Mouse (Mus musculus) naive thymus-derived CD4-positive, alpha-beta T cell, adult 2 months (primary cell): ENCODE results near the gene Zfp936.
"Not testable (repeated sequence)": the region's sequence is repeated elsewhere in the genome, so short reads cannot be mapped to it uniquely, and the experiment has no call there.

Experiments used
- DNase-seq: peaks from one replicate; pipeline ENCODE4 v3.0.0-alpha.2; 2011; ENCODE audit warnings: low read depth

The Zfp936 gene

DNA sequence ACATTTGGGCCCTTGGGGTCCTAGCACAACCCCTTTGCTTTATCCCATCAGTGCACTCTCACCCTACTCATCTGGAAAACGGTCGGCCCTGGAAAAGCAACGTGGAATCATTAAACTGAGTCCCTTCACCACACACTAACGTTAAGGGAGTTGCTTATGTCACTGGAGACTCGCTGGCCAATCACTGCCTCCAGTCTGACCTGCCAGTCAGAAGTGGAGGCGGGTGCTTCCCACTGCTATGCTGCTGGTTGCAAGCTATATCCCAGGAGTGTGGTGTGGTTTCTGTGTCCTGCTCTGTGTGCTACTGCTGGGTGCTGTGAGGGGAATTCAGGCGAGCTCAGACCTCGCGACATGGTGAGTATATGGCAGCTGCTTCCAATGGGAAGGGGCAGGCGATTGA is at the start of gene Zfp936:
Gene Zfp936 (plus strand): TSS at position 301 of the 400 bp plus-strand sequence.
- not testable (repeated sequence) for DNase-seq

DNA sequence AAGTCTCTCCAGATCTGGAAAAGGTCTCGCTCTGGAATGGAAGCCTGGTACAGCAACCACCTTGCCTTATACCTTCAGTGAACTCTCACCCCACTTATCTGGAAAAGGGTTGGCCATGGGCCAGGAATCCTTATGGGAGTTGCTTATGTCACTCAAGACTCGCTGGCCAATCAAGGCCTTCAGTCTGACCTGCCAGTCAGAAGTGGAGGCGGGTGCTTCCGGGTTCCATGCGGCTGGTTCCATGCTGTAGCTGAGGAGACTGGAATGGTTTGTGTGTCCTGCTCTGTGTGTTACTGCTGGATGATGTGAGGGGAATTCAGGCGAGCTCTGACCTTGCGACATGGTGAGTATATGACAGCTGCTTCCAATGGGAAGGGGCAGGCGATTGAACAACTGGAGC is 36.2 kb upstream of the Zfp936 start:
- no peak for DNase-seq

DNA sequence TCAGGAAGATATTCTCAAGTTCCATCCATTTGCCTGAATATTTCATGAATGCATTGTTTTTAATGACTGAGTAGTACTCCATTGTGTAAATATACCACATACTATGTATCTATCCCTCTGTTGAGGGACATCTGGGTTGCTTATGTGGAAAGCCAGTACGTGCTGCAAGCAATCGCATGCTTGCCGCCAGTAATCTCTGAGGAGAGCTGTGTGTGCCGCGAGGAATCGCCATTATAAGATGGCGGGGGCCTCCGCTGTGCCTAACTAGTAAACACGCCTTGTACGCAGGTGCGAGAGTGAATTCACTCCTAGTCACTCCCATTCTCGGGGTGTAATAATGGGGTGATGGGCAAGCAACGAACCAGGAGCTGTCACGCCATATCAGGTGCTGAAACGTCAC is 14.7 kb downstream of the Zfp936 start:
- not testable (repeated sequence) for DNase-seq

DNA sequence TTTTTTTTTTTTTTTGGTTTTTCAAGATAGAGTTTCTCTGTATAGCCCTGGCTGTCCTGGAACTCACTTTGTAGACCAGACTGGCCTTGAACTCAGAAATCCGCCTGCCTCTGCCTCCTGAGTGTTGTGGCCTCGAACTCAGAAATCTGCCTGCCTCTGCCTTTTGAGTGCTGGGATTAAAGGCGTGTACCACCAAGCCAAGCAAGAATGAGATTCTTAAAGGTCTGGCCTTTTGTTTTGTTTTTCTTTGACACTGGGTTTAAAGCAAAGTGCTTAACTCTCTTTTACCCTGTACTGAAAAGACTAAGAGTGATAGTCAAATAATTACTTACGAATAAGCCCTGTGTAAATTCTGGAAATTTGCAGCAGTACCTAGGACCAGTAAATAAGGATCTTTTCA is 50.1 kb downstream of the Zfp936 start:
- not testable (repeated sequence) for DNase-seq

DNA sequence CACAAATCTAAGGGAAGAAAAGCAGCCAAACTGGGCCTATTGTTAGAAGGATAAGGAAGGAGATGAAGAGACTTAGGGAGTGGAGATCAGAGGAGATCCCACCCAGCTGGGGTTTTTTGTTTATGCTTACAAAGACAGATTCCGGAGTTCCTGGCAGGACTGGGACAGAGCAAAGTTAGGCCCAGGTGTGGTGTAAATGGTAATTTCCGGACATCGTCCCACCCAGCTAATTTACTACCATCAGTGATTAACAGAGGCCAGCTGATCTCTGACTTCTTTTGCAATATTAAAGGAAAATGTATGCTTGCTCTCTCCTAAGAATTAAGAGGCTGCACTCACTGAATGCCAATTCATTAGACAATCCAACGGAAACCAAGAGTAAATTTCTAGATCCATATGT is 53.1 kb downstream of the Zfp936 start:
- DNase-seq = not testable (repeated sequence)

DNA sequence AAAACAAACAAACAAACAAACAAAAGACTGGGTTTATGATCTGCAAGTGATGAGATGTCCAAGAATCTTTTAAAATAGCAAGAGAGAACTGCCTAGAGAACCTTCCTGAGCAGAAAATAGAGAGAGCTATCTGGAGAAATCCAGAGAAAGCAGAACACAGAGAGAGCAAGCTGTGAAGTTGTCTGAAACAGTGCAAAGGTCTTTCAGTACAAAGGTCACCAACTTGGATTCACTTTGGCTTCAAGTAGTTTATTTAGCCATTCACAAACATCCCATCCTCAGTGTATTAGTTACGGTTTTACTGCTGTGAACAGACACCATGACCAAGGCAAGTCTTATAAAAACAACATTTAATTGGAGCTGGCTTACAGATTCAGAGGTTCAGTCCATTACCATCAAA is 53.8 kb downstream of the Zfp936 start:
- not testable (repeated sequence) for DNase-seq

DNA sequence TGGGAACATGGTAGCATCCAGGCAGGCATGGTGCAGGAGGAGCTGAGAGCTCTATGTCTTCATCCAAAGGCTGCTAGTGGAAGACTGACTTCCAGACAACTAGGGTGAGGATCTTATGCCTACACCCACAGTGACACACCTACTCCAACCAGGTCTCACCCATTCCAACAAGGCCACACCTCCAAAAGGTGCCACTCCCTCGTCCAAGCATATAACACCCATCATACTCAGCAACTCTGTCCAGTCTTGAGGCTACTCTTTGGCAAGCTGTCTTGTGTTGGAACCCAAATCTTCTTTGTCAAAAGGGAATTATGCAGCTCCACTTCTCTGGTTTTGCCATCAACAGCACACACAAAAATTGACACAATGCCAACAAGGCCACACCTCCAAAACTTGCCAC is 54.2 kb downstream of the Zfp936 start:
- DNase-seq = not testable (repeated sequence)

DNA sequence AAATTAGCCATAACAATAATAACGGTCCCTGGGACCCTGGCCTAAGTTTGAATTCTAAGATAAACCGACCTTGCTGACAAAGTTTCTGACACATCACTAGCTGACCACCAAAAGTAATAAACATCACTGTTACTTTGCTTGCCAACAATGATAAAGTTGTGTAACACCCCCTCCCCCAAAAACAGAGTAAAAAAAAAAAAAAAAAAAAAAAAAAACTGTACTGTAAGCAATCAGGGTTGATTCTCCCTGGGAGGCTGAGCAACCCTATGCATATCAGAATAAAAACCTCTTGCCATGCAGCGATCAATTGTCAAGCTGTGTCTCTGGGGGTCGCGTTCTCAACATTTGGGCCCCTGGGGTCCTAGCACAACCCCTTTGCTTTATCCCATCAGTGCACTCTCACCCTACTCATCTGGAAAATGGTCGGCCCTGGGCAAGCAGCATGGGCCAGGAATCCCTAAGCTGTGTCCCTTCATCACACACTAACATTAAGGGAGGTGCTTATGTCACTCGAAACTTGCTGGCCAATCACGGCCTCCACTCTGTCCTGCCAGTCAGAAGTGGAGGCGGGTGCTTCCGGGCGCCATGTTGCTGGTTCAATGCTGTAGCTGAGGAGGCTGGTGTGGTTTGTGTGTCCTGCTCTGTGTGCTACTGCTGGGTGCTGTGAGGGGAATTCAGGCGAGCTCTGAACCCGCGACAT is 63.1 kb downstream of the Zfp936 start:
- DNase-seq = no peak

DNA sequence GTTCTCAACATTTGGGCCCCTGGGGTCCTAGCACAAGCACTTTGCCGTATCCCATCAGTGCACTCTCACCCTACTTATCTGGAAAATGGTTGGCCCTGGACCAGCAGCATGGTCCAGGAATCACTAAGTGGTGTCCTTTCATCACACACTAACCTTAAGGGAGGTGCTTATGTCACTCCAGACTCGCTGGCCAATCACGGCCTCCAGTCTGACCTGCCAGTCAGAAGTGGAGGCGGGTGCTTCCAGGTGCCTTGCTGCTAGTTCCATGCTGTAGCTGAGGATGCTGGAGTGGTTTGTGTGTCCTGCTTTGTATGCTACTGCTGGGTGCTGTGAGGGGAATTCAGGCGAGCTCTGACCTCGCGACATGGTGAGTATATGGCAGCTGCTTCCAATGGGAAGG is 99.8 kb downstream of the Zfp936 start:
- DNase-seq = not testable (repeated sequence)
